Mouse (Mus musculus) thymus, adult 2 months (tissue): Measurements from ENCODE around the gene Gprc5c.

ENCODE experiments used
- CTCF ChIP-seq: fragments of 200-500 bp; IDR thresholded peaks from 2 replicates; pipeline ENCODE4 v1.5.1; 2012; ENCODE audit warnings: mild to moderate bottlenecking, control low read depth, low read length, moderate library complexity, borderline replicate concordance; ENCODE audit not compliant: control insufficient read depth, poor library complexity, insufficient read depth; ENCODE audit errors: extremely low read depth
- POLR2A ChIP-seq: fragments of 200-500 bp; IDR thresholded peaks from 2 replicates; pipeline ENCODE4 v1.6.1; 2012; ENCODE audit warnings: mild to moderate bottlenecking, low read length, control low read depth, moderate library complexity; ENCODE audit not compliant: control insufficient read depth, poor library complexity, insufficient read depth; ENCODE audit errors: extremely low read depth

- TF ChIP-seq POLR2A, result no peak
- no peak for TF ChIP-seq CTCF
Measured at GRCm38 (mm10) chr11:114896085-114896484, 45.1 kb downstream of the Gprc5c start.
